Mouse (Mus musculus) cortical plate, adult 2 months (tissue): ENCODE data around the gene Mfsd2b. TPM values are rescaled to one million over a fixed set of nuclear protein-coding genes. Genes with fewer than 3 reads are reported as not detected.
"Not testable (repeated sequence)": the region's sequence is repeated elsewhere in the genome, so short reads cannot be mapped to it uniquely, and the experiment has no call there.

Experiments
- H3K27ac ChIP-seq: fragments of 200-500 bp; 2 replicates; pipeline ENCODE4 v1.5.1; 2012; ENCODE audit warnings: low read length, control low read depth, inconsistent platforms; ENCODE audit not compliant: insufficient read depth
- H3K4me1 ChIP-seq: fragments of 200-500 bp; 2 replicates; pipeline ENCODE4 v1.6.1; 2011; ENCODE audit warnings: low read length; ENCODE audit not compliant: control insufficient read depth, insufficient read depth
- H3K4me3 ChIP-seq: fragments of 200-500 bp; 2 replicates; pipeline ENCODE4 v1.5.1; 2011; ENCODE audit warnings: mild to moderate bottlenecking, low read length, control low read depth; ENCODE audit not compliant: insufficient read depth
- CTCF ChIP-seq: fragments of 200-500 bp; IDR thresholded peaks from 2 replicates; pipeline ENCODE4 v1.5.1; 2011; ENCODE audit warnings: mild to moderate bottlenecking, control low read depth, low read length; ENCODE audit not compliant: insufficient read depth; ENCODE audit errors: extremely low read depth
- POLR2A ChIP-seq: fragments of 200-500 bp; IDR thresholded peaks from 2 replicates; pipeline ENCODE4 v1.6.1; 2011; ENCODE audit warnings: mild to moderate bottlenecking, low read length, control low read depth; ENCODE audit not compliant: insufficient read depth; ENCODE audit errors: extremely low read depth
- polyA plus RNA-seq: library from polyadenylated mRNA; depleted of rRNA; stranded (reverse); fragments of >200 nt; gene quantifications from 2 replicates; pipeline ENCODE4 v1.2.3, GENCODE M21; 2012

The Mfsd2b gene
- polyA plus RNA-seq, 1 experiment, result 1.5 TPM

GRCm38 (mm10) chr12:4906951-4907906 lies 33.1 kb upstream of the Mfsd2b start, which contains the start of gene Ubxn2a:
TSS of gene Ubxn2a (minus strand) at chr12:4907705.
- TF ChIP-seq CTCF (no peak), POLR2A (no peak; the same call in 1 of the 2 replicates)
- H3K4me1 ChIP-seq, result no peaks in the 10 kb centered on the region; the same call in 1 of the 2 replicates
- peak within 1 kb of the TSS; percentile 87 for H3K4me3 ChIP-seq
- peak within 1 kb of the TSS; percentile 82 for H3K27ac ChIP-seq

GRCm38 (mm10) chr12:4906476-4906875 lies 32.3 kb upstream of the Mfsd2b start:
- no peaks in the 10 kb centered on the region; the same call in 1 of the 2 replicates for H3K4me1 ChIP-seq
- H3K4me3 ChIP-seq, result peak overlapping the region; percentile 87
- no peak overlapping the region for H3K27ac ChIP-seq
- TF ChIP-seq CTCF (no peak), POLR2A (no peak)

- no peaks in the 10 kb centered on the region; the same call in 1 of the 2 replicates for H3K4me1 ChIP-seq
- H3K4me3 ChIP-seq, result no peak overlapping the region
- no peak overlapping the region for H3K27ac ChIP-seq
- no peak for TF ChIP-seq CTCF
- TF ChIP-seq POLR2A, result no peak
Observed at GRCm38 (mm10) chr12:4905946-4906345, 31.8 kb upstream of the Mfsd2b start.

- Histone ChIP-seq H3K4me1 (no peaks in the 10 kb centered on the region), H3K27ac (no peak overlapping the region), H3K4me3 (no peak overlapping the region)
- TF ChIP-seq POLR2A, result no peak
- TF ChIP-seq CTCF, result no peak
Observed at GRCm38 (mm10) chr12:4898024-4898423, 23.9 kb upstream of the Mfsd2b start.

GRCm38 (mm10) chr12:4889891-4890290 lies 15.7 kb upstream of the Mfsd2b start:
- Histone ChIP-seq H3K4me3 (no peak overlapping the region), H3K4me1 (no peaks in the 10 kb centered on the region)
- TF ChIP-seq POLR2A (no peak), CTCF (no peak)

GRCm38 (mm10) chr12:4889251-4889650 lies 15.1 kb upstream of the Mfsd2b start:
- Histone ChIP-seq H3K27ac (no peak overlapping the region), H3K4me1 (no peaks in the 10 kb centered on the region), H3K4me3 (no peak overlapping the region)
- TF ChIP-seq CTCF, result no peak
- no peak for TF ChIP-seq POLR2A

More at GRCm38 (mm10) chr12:4889891-4890290, 15.7 kb upstream of the Mfsd2b start:
- no peak overlapping the region for H3K27ac ChIP-seq

- Histone ChIP-seq H3K27ac (no peak overlapping the region), H3K4me3 (no peak overlapping the region), H3K4me1 (no peaks in the 10 kb centered on the region)
- TF ChIP-seq CTCF (no peak), POLR2A (no peak)
Observed at GRCm38 (mm10) chr12:4888739-4889138, 14.6 kb upstream of the Mfsd2b start.

- H3K27ac ChIP-seq, H3K4me3 ChIP-seq, H3K4me1 ChIP-seq: not testable (repeated sequence)
Observed at GRCm38 (mm10) chr12:4886581-4886980, 12.4 kb upstream of the Mfsd2b start.

- H3K27ac ChIP-seq, result no peak overlapping the region
- TF ChIP-seq POLR2A (no peak), CTCF (no peak)
- no peak overlapping the region for H3K4me3 ChIP-seq
- no peaks in the 10 kb centered on the region for H3K4me1 ChIP-seq
Observed at GRCm38 (mm10) chr12:4885062-4885461, 10.9 kb upstream of the Mfsd2b start.

GRCm38 (mm10) chr12:4882086-4882485 lies 7.9 kb upstream of the Mfsd2b start:
- Histone ChIP-seq H3K4me1 (no peaks in the 10 kb centered on the region), H3K4me3 (no peak overlapping the region)

More at GRCm38 (mm10) chr12:4882086-4882485, 7.9 kb upstream of the Mfsd2b start:
- no peak overlapping the region for H3K27ac ChIP-seq
- TF ChIP-seq POLR2A (no peak), CTCF (no peak)
